In genomic region chr4:128722932-128723331, GRCm38 (mm10) we compare ENCODE assay signal across 25 mouse cellular contexts. TPM values are rescaled to one million over a fixed set of nuclear protein-coding genes. Genes with fewer than 3 reads are reported as not detected.
DNase-seq lines count a peak whose midpoint lies in the region; ATAC-seq and TF ChIP-seq lines count a peak whose summit lies in the region.
"Had no signal": no experiment of that assay in that cellular context is flagged by ENCODE, and none has a peak within 500 bp of the region (broad histone marks: within the 10 kb centered on the region; RNA-seq: fewer than 3 reads in every experiment).

No protein-coding gene starts in this region.

- no peak overlapping the region for H3K4me2 ChIP-seq in hindbrain, embryonic 12.5 days (replicated peaks)
- H3K4me2 ChIP-seq: heart, embryonic 15.5 days; hindbrain, embryonic 13.5 days; limb, embryonic 12.5 days; liver, embryonic 15.5 days; lung, embryonic 14.5 days; neural tube, embryonic 15.5 days had no signal

- 85% methylated on average over 8 of the region's 8 CpGs for WGBS in hindbrain, embryonic 10.5 days
- 82% methylated on average over 7 of the region's 8 CpGs for WGBS in hindbrain, embryonic 12.5 days
- WGBS in limb, embryonic 10.5 days: 87% methylated on average over 8 of the region's 8 CpGs

- no peak overlapping the region for H3K4me3 ChIP-seq in hindbrain, embryonic 10.5 days
- no peak overlapping the region for H3K4me3 ChIP-seq in hindbrain, embryonic 12.5 days
- no peak overlapping the region for H3K4me3 ChIP-seq in limb, embryonic 10.5 days
- H3K4me3 ChIP-seq in layer of hippocampus, adult 2 months: no peak overlapping the region
- H3K4me3 ChIP-seq: erythroblast, embryonic 14.5 days; heart, embryonic 15.5 days; hindbrain, embryonic 13.5 days; limb, embryonic 12.5 days; liver, embryonic 15.5 days; neural tube, embryonic 15.5 days had no signal

- H3K27ac ChIP-seq in hindbrain, embryonic 10.5 days: peak overlapping the region; percentile 76
- H3K27ac ChIP-seq in hindbrain, embryonic 12.5 days: no peak overlapping the region
- peak overlapping the region; percentile 20; the same call in 1 of the 2 replicates for H3K27ac ChIP-seq in limb, embryonic 10.5 days
- no peak overlapping the region for H3K27ac ChIP-seq in layer of hippocampus, adult 2 months
- H3K27ac ChIP-seq: hindbrain, embryonic 13.5 days; limb, embryonic 12.5 days; liver, embryonic 15.5 days; neural tube, embryonic 15.5 days had no signal

- H3K4me1 ChIP-seq in hindbrain, embryonic 10.5 days (replicated peaks): peaks cover 91% of the 10 kb centered on the region
- H3K4me1 ChIP-seq in hindbrain, embryonic 12.5 days: peaks cover 63% of the 10 kb centered on the region
- H3K4me1 ChIP-seq in limb, embryonic 10.5 days: peaks cover 77% of the 10 kb centered on the region

- no peak for ATAC-seq in hindbrain, embryonic 12.5 days (ENCODE audit: low FRiP score)
- ATAC-seq: CD4-positive, CD25-positive, alpha-beta regulatory T cell, adult 4 months; forebrain, postnatal 0 days; intestine, postnatal 0 days had no signal

- peaks cover 31% of the 10 kb centered on the region for H3K27me3 ChIP-seq in hindbrain, embryonic 10.5 days (ENCODE audit: insufficient read depth, poor library complexity, severe bottlenecking)
- H3K27me3 ChIP-seq in hindbrain, embryonic 12.5 days: no peaks in the 10 kb centered on the region
- H3K27me3 ChIP-seq in limb, embryonic 10.5 days (ENCODE audit: low read depth, poor library complexity, severe bottlenecking): peaks cover 52% of the 10 kb centered on the region
- H3K27me3 ChIP-seq: heart, embryonic 15.5 days; hindbrain, embryonic 13.5 days; neural tube, embryonic 15.5 days had no signal

- peak; percentile 67 for DNase-seq in cerebellum, adult 9-10 months
- DNase-seq in cerebellum, postnatal 36 days: no peak
- DNase-seq in hindbrain, embryonic 10.5 days (ENCODE audit: low spot score): no peak
- peak; percentile 24 to 38 for DNase-seq in cerebellum, postnatal 10 days
- no peak for DNase-seq in limb, embryonic 10.5 days (ENCODE audit: low spot score)
- DNase-seq in layer of hippocampus, adult 2 months (ENCODE audit: low spot score in 2 of 2): no peak
- DNase-seq: adrenal gland, postnatal 25 days; forebrain, postnatal 0 days; gastrocnemius, postnatal 10 days; kidney, postnatal 14 days; lung, embryonic 14.5 days; lung, postnatal 14 days; midbrain, embryonic 14.5 days; retina, postnatal 1 day; right cerebral cortex, postnatal 14 days; thymus, postnatal 4 days had no signal

- no peak overlapping the region for H3K9ac ChIP-seq in hindbrain, embryonic 12.5 days
- H3K9ac ChIP-seq: forebrain, postnatal 0 days; heart, embryonic 15.5 days; limb, embryonic 12.5 days; liver, embryonic 15.5 days; lung, embryonic 14.5 days; neural tube, embryonic 15.5 days had no signal

- peaks cover 3% of the 10 kb centered on the region; the same call in 1 of the 2 replicates for H3K36me3 ChIP-seq in hindbrain, embryonic 10.5 days
- no peaks in the 10 kb centered on the region for H3K36me3 ChIP-seq in hindbrain, embryonic 12.5 days
- 0 out of 2 replicates have a peak, but pooled peaks cover under 1% of the 10 kb centered on the region for H3K36me3 ChIP-seq in limb, embryonic 10.5 days
- H3K36me3 ChIP-seq: heart, embryonic 15.5 days; limb, embryonic 12.5 days; liver, embryonic 15.5 days had no signal

- TF ChIP-seq CTCF in layer of hippocampus, adult 2 months (conservative IDR thresholded peaks at IDR 0.05): no peak

- no peaks in the 10 kb centered on the region for H3K9me3 ChIP-seq in hindbrain, embryonic 10.5 days
- H3K9me3 ChIP-seq in hindbrain, embryonic 12.5 days (replicated peaks): no peaks in the 10 kb centered on the region
- H3K9me3 ChIP-seq in limb, embryonic 10.5 days (replicated peaks): no peaks in the 10 kb centered on the region
- H3K9me3 ChIP-seq: heart, embryonic 15.5 days; hindbrain, embryonic 13.5 days; limb, embryonic 12.5 days; liver, embryonic 15.5 days; neural tube, embryonic 15.5 days had no signal

RNA-seq across cellular contexts. Expression of gene A3galt2, which starts 32.2 kb away (rescaled TPM):
- polyA plus RNA-seq in hindbrain, embryonic 10.5 days (2016; fragmentation: Nextera tagmentation; extraction: Ambion mirVana): 0.18 and 0.26 TPM in 2 replicates
- 0.50 and 0.79 TPM in 2 replicates for polyA plus RNA-seq in hindbrain, embryonic 12.5 days (2016; fragmentation: Nextera tagmentation; extraction: Ambion mirVana)
- 0.10 TPM in 1 of 2 replicates, not detected in the other for polyA plus RNA-seq in limb, embryonic 10.5 days (2016; fragmentation: Nextera tagmentation; extraction: Ambion mirVana)
- under 1 TPM; 0.20 to 0.26 TPM for total RNA-seq in layer of hippocampus, adult 2 months (2021)
- polyA plus RNA-seq: erythroblast, embryonic 14.5 days; heart, embryonic 15.5 days; intestine, postnatal 0 days; liver, embryonic 15.5 days had no signal

Comparison
In these comparisons a context has a peak if more than half of its experiments do, and no peak if none do; other contexts are left out.
1. DNase-seq: peak in cerebellum, adult 9-10 months (single experiment) and cerebellum, postnatal 10 days (2 of 2); none in cerebellum, postnatal 36 days (0 of 2), hindbrain, embryonic 10.5 days (single experiment), limb, embryonic 10.5 days (single experiment) and layer of hippocampus, adult 2 months (0 of 2).
2. H3K27ac ChIP-seq: peak in hindbrain, embryonic 10.5 days (single experiment) and limb, embryonic 10.5 days (single experiment); none in hindbrain, embryonic 12.5 days (single experiment) and layer of hippocampus, adult 2 months (single experiment).